Mouse (Mus musculus) ES-E14 (cell line): ENCODE data around the gene Igf1. TPM values are rescaled to one million over a fixed set of nuclear protein-coding genes. Genes with fewer than 3 reads are reported as not detected.
A peak's percentile ranks its signal among the peaks of the same experiment; 100 is the strongest.

Source experiments
- DNase-seq: peaks from one replicate; pipeline ENCODE4 v3.0.0-alpha.2; 2013; ENCODE audit warnings: low read depth, low spot score
- H3K27ac ChIP-seq: 2 replicates; pipeline ENCODE4 v1.5.1; 2012; ENCODE audit warnings: low read depth, mild to moderate bottlenecking, low read length, moderate library complexity, mixed read lengths; ENCODE audit not compliant: poor library complexity, insufficient read depth, severe bottlenecking
- H3K36me3 ChIP-seq: 2 replicates; pipeline ENCODE4 v1.6.1; 2012; ENCODE audit warnings: mild to moderate bottlenecking, low read length, moderate library complexity, mixed read lengths; ENCODE audit not compliant: control insufficient read depth, poor library complexity, insufficient read depth, severe bottlenecking
- H3K4me1 ChIP-seq, 2 experiments: fragments of 150-350 bp in 1 of 2; sonication (generic) in 1 of 2; 2 replicates each; pipeline ENCODE4 v1.6.1; 2012; ENCODE audit warnings: low read length in 2 of 2, mild to moderate bottlenecking in 1 of 2, mixed read lengths in 1 of 2; ENCODE audit not compliant: control insufficient read depth in 2 of 2, insufficient read depth in 2 of 2, poor library complexity in 1 of 2
- H3K4me3 ChIP-seq, 2 experiments: fragments of 150-350 bp in 1 of 2; sonication (generic) in 1 of 2; 2 replicates each; pipeline ENCODE4 v1.5.1; 2012; ENCODE audit warnings: low read length in 2 of 2, low read depth in 1 of 2, mild to moderate bottlenecking in 1 of 2, mixed read lengths in 1 of 2; ENCODE audit not compliant: insufficient read depth in 1 of 2, poor library complexity in 1 of 2, severe bottlenecking in 1 of 2
- H3K9ac ChIP-seq: 2 replicates; pipeline ENCODE4 v1.6.1; 2012; ENCODE audit warnings: low read depth, mild to moderate bottlenecking, low read length, mixed read lengths; ENCODE audit not compliant: poor library complexity, insufficient read depth, severe bottlenecking
- H3K9me3 ChIP-seq: fragments of 150-350 bp; sonication (generic); 2 replicates; pipeline ENCODE4 v1.6.1; 2012; ENCODE audit warnings: low read depth, mild to moderate bottlenecking, low read length; ENCODE audit not compliant: control insufficient read depth, insufficient read depth
- CHD2 ChIP-seq: IDR thresholded peaks from 2 replicates; pipeline ENCODE4 v1.6.1; 2014; ENCODE audit warnings: mild to moderate bottlenecking, low read depth, low read length, inconsistent platforms
- HCFC1 ChIP-seq: IDR thresholded peaks from 2 replicates; pipeline ENCODE4 v1.6.1; 2012; ENCODE audit warnings: low read length, inconsistent platforms, borderline replicate concordance; ENCODE audit not compliant: insufficient read depth
- MAFK ChIP-seq: IDR thresholded peaks from 2 replicates; pipeline ENCODE4 v1.6.1; 2014; ENCODE audit warnings: mild to moderate bottlenecking, low read depth, low read length, inconsistent platforms; ENCODE audit not compliant: insufficient read depth
- ZC3H11A ChIP-seq: IDR thresholded peaks from 2 replicates; pipeline ENCODE4 v1.6.1; 2012; ENCODE audit warnings: low read depth, mild to moderate bottlenecking, inconsistent platforms, low read length, borderline replicate concordance
- ZNF384 ChIP-seq: IDR thresholded peaks from 2 replicates; pipeline ENCODE4 v1.6.1; 2012; ENCODE audit warnings: low read depth, low read length, inconsistent platforms
- in situ Hi-C, 2 experiments: fragments of 600-800 bp; cut with MboI; formaldehyde crosslinking; loops; one replicate each; pipeline ENCODE4 v1.15.1; 2025; ENCODE audit warnings: low sequenced_read_pairs in 2 of 2, inconsistent platforms in 1 of 2; ENCODE audit not compliant: unreplicated experiment in 2 of 2
- total RNA-seq: library from RNA; depleted of rRNA; stranded (reverse); fragments of 300-350 nt; gene quantifications from 2 replicates; pipeline ENCODE4 v1.2.3, GENCODE M21; 2012

The Igf1 gene
- total RNA-seq, 1 experiment, result 0.40 TPM

DNA sequence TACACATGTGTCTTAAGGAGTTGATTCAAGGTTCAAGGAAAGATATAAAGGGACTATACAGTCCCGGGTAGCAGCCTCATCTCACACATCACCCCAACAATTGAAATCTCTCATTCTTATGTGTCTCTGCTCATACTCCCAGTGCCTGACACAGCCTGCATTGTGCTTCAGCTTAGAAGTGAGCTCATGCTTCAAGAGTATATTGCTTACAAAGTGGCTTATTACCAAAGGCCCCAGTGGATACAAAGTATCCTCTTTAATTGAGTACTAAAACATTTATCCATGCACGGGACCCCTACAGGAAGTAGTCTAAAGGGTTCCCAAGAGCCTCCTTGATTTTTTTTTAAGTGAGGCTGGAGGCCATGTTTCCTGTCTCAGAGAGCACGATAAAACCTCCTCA is 6.6 kb upstream of the Igf1 start:
- Histone ChIP-seq H3K4me3 (no peak overlapping the region), H3K9ac (no peak overlapping the region), H3K9me3 (no peaks in the 10 kb centered on the region), H3K4me1 (no peaks in the 10 kb centered on the region), H3K36me3 (no peaks in the 10 kb centered on the region), H3K27ac (no peak overlapping the region)
- in situ Hi-C loops, result loop anchor here in 1 of 2 experiments (25.0 kb wide), 1 partner anchor 461 kb away; no protein-coding TSS in a partner anchor
- no peak for DNase-seq
- TF ChIP-seq ZNF384 (no peak), ZC3H11A (no peak), HCFC1 (no peak), MAFK (no peak), CHD2 (no peak)

DNA sequence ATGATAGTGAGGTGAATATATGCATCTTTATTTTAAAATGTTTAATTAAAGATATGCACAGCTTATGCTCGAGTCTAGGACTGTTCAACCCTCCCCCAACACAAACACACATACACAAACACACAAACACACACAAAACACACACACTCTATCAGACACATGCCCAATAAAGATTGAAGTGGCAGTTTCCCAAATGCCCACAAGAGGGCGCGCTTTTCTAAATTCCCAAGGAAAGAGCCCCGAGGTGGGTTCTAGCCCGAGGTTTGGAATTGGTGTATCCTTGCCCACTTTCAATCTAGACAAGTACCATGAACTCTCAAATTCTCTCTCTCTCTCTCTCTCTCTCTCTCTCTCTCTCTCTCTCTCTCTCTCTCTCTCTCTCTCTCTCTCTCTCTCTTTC is 3.7 kb upstream of the Igf1 start:
- DNase-seq, result peak; percentile 67
- in situ Hi-C loops, result loop anchor here in 1 of 2 experiments (25.0 kb wide), 1 partner anchor 458 kb away; no protein-coding TSS in a partner anchor
- TF ChIP-seq CHD2 (no peak), MAFK (no peak), ZNF384 (no peak), HCFC1 (no peak), ZC3H11A (peak; percentile 77)
- Histone ChIP-seq H3K9ac (no peak overlapping the region), H3K36me3 (no peaks in the 10 kb centered on the region), H3K4me3 (no peak overlapping the region), H3K4me1 (no peaks in the 10 kb centered on the region), H3K9me3 (no peaks in the 10 kb centered on the region), H3K27ac (no peak overlapping the region)

DNA sequence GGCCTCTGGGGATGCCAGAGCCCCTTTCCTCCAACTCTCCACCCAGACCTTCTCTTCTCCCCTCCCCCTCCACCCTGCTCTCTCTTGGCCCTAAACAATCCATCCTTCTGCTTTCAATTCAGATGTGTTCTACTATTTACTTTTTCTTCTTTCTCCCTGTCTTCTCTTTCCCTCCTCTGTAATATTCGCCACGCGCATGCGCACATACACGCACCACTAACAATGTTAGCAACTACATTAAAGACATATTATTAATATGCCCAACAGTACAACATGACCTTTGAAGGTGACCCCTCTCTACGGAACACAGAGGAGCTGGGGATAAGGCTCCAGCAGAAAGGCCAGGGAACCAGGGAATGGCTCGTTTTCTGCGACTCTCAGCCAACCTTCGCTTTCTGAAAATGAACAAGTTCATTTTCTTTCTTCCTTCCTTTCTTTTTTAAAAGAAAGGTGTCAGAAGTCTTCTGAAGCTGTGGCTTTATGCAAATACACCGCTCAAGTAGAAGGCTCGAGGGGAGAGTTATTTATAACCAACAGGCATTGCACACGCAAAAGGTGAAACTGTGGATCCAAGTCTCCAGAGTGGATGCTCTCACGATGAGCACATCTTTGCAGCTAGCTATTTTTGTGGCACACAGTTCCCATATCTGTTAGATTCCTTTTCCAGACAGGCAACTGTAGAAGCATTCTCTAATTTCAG is 2.5 kb upstream of the Igf1 start:
- H3K9ac ChIP-seq, result no peak overlapping the region
- no peak for DNase-seq
- H3K36me3 ChIP-seq, result no peaks in the 10 kb centered on the region
- H3K9me3 ChIP-seq, result no peaks in the 10 kb centered on the region
- H3K4me3 ChIP-seq, result no peak overlapping the region
- in situ Hi-C loops, result loop anchor here in 1 of 2 experiments (25.0 kb wide), 1 partner anchor 457 kb away; no protein-coding TSS in a partner anchor
- H3K27ac ChIP-seq, result no peak overlapping the region
- 0 out of 4 replicates have a peak, but pooled peaks cover 0 to 2% of the 10 kb centered on the region in 2 experiments for H3K4me1 ChIP-seq
- TF ChIP-seq HCFC1, result no peak
- no peak for TF ChIP-seq ZNF384
- TF ChIP-seq ZC3H11A, result no peak
- TF ChIP-seq CHD2, result no peak
- TF ChIP-seq MAFK, result no peak

DNA sequence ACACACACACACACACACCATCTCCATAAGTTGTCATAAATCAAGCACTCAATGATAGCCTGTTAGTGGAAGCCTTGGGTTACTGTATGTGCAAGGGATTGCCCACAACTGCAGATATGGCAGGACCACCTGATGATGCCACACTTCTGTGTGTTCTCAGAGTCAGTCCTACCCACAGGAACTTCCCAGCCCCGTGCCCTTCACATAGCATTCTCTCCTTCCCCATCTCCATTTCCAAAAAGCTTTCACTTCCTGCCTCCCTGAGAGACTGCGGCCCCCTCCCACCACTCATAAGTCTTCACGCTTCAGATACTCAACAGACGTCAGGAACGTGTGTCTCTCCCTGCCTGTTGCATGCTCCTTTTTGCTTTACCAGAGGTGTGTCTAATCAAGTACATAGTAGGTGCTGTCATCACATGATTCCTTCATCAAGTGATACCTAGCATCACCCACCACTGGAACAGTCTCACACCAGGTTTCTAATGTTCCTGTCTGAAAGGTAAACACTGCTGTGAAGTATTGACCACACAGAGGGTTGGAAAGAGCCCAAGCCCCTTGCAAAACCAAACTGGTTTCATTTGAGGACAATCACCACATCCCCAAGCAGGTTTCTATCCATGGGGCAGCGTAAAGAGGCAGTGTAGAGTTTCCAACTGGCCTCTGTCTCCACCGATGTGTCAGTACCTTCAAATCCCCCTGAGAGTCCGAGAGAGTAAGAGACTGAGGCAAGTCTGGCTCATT is 680 bp upstream of the Igf1 start:
- H3K36me3 ChIP-seq, result no peaks in the 10 kb centered on the region
- no peak overlapping the region for H3K9ac ChIP-seq
- TF ChIP-seq MAFK (no peak), ZNF384 (no peak), CHD2 (no peak), ZC3H11A (no peak), HCFC1 (no peak)
- no peaks in the 10 kb centered on the region for H3K9me3 ChIP-seq
- in situ Hi-C loops, result loop anchor here in 1 of 2 experiments (25.0 kb wide), 1 partner anchor 455 kb away; no protein-coding TSS in a partner anchor
- H3K27ac ChIP-seq, result no peak overlapping the region
- H3K4me3 ChIP-seq, result no peak overlapping the region
- 0 out of 4 replicates have a peak, but pooled peaks cover 0 to 2% of the 10 kb centered on the region in 2 experiments for H3K4me1 ChIP-seq
- DNase-seq, result no peak
